Mouse (Mus musculus): ENCODE measurements around the gene Anapc11.

Anapc11 gene

GRCm38 (mm10) chr11:120628601-120629340 lies 30.6 kb downstream of the Anapc11 start:
- peak; percentile 10 for DNase-seq

GRCm38 (mm10) chr11:120629341-120629730 lies 31.1 kb downstream of the Anapc11 start:
- peak; percentile 61 for DNase-seq

- DNase-seq: peak; percentile 74
Observed at GRCm38 (mm10) chr11:120629911-120630310, 31.7 kb downstream of the Anapc11 start.

GRCm38 (mm10) chr11:120630401-120630871 lies 32.2 kb downstream of the Anapc11 start:
- DNase-seq: peak; percentile 79

- DNase-seq: peak; percentile 51
Observed at GRCm38 (mm10) chr11:120630881-120631725, 32.9 kb downstream of the Anapc11 start.

- no peak for DNase-seq
Observed at GRCm38 (mm10) chr11:120631726-120632448, 33.7 kb downstream of the Anapc11 start.

GRCm38 (mm10) chr11:120632559-120633519 lies 34.6 kb downstream of the Anapc11 start:
- DNase-seq: peak; percentile 85

- peak; percentile 97 for DNase-seq
Observed at GRCm38 (mm10) chr11:120633520-120634343, 35.5 kb downstream of the Anapc11 start, which contains the start of gene Mafg. Gene Mafg (minus strand): TSS chr11:120633600.

GRCm38 (mm10) chr11:120634810-120635209 lies 36.6 kb downstream of the Anapc11 start:
- DNase-seq: no peak

- DNase-seq: no peak
Observed at GRCm38 (mm10) chr11:120641255-120641654, 43.0 kb downstream of the Anapc11 start.

- no peak for DNase-seq
Observed at GRCm38 (mm10) chr11:120641869-120642268, 43.6 kb downstream of the Anapc11 start.

- peak; percentile 43 for DNase-seq
Observed at GRCm38 (mm10) chr11:120642939-120643600, 44.8 kb downstream of the Anapc11 start.

- peak; percentile 94 for DNase-seq
Observed at GRCm38 (mm10) chr11:120643601-120643987, 45.4 kb downstream of the Anapc11 start, which contains the start of gene Pycr1. Gene Pycr1 (minus strand): TSS chr11:120643769.

- peak; percentile 12 for DNase-seq
Observed at GRCm38 (mm10) chr11:120647047-120647830, 49.0 kb downstream of the Anapc11 start.

GRCm38 (mm10) chr11:120648001-120648476 lies 49.8 kb downstream of the Anapc11 start, which contains the start of gene Myadml2:
Gene Myadml2 (minus strand): TSS chr11:120648158.
- peak; percentile 51 for DNase-seq

- DNase-seq: no peak
Observed at GRCm38 (mm10) chr11:120651872-120652271, 53.7 kb downstream of the Anapc11 start.

GRCm38 (mm10) chr11:120654741-120655140 lies 56.5 kb downstream of the Anapc11 start:
- DNase-seq: no peak

GRCm38 (mm10) chr11:120657301-120657700 lies 59.1 kb downstream of the Anapc11 start:
- peak; percentile 47 for DNase-seq

Measured in kidney, postnatal 10 days (tissue).